Mouse (Mus musculus) layer of hippocampus, adult 6 months (tissue): Measurements from ENCODE around the gene Cylc1. TPM values are rescaled to one million over a fixed set of nuclear protein-coding genes. Genes with fewer than 3 reads are reported as not detected.

ENCODE experiments used
- long read RNA-seq, 2 experiments: library from polyadenylated mRNA; unstranded; transcript quantifications; one replicate each; pipeline ENCODE4 v2.0.0; 2019 to 2020
- polyA plus RNA-seq: library from polyadenylated mRNA; unstranded; fragments of <200 nt; fragmentation: Nextera tagmentation; gene quantifications from 2 replicates; pipeline ENCODE4 v1.2.3, GENCODE M21; 2021

The Cylc1 gene
- polyA plus RNA-seq, result not detected in 2 replicates
- long read RNA-seq, experiment 1, result 0 reads
- long read RNA-seq, experiment 2, result 0 reads

GRCm38 (mm10) chrX:111110118-111110517 is at the start of gene Cylc1:
Cylc1 (plus strand) TSS chrX:111110418.

DNA sequence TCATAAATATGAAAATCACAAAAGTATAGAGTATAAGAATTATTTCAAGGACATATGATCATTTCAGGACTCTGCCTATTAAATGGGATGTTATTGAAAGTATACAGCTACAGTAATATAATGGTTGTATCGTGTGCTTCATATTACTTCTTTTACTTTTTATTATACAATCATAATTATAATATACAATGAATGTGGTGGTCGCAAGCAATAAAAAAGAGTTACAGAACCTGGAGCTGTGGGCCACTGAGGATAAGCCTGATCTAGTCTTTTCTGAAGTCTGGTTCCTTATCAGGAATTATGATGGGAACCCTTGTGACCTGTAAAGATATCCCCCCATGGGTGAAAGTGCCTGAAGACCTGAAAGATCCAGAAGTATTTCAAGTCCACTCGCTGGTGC is 57.8 kb downstream of the Cylc1 start, which contains the start of gene Gm10112:
Gene Gm10112, plus strand, starts transcription at position 301 of the 400 bp plus-strand sequence.

Other genes starting within 250 kb of the Cylc1 start
- gene Gm10112, start 57.9 kb downstream of the Cylc1 start, polyA plus RNA-seq, result not detected in 2 replicates